Mouse (Mus musculus): Measurements from ENCODE around the gene Uba2.
"Not testable (repeated sequence)": the region's sequence is repeated elsewhere in the genome, so short reads cannot be mapped to it uniquely, and the experiment has no call there.

The Uba2 gene

DNA sequence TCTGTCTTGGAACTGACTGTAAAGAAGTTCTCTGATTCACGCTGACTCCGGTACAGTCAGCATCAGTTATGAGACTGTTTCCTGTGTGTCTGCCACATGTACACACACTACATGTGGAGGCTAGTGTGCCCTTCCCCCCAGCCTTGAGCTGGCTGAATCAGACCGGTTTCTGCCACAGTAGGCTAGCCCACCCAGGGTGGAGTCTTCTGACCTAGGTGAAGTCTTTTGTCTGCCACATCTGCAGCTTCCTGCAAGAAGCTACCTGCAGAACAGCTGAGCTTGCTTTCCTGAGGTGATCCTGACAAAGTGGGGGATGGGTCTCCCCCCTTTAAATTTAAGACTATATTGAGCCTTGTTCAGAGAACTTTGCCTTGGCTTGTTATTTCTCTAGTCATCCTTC is at the start of gene Uba2:
Gene Uba2 (minus strand): TSS at position 146 of the 400 bp plus-strand sequence.
- no peak for DNase-seq (ENCODE audit: low spot score in 2 of 2)

DNA sequence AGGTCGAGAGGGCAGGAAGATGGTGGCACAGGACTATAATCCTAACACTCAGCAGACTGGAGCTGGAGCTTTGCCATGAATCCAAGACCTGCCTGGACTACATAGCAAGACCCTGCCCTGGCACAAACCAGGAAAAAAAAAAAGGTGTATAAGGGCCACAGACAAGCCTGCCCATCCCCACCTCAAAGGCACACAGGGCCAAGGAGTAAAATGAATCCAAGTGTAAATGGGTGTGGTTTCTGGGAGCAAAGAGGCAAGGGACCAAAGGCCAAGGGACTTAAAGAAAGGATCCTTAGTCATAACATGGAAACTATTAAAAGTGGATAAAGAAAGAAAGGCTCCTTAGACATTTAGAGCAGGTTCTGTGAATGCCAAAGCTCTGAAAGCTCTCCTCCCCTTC is 49.1 kb upstream of the Uba2 start:
- DNase-seq (ENCODE audit: low spot score in 2 of 2): no peak

DNA sequence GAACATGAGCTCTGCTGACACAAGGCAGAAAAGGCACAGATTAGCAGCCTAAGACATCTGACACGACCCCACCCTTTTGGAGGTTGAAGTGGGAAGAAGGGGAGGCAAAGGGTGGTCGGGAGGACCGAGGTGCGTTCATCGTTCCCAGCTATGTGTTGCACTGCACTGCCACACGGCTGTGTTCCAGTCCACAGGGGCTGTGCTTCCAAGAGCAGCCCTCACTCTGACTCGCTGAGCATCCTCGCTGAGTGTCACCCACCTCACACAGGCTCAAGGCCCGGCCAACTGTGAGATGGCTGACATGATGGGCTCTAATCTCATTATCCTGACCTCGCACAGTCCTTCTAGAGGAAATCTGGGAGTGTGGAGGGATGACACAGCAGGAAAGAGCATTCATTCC is 47.1 kb upstream of the Uba2 start:
- DNase-seq (ENCODE audit: low spot score in 2 of 2): no peak

DNA sequence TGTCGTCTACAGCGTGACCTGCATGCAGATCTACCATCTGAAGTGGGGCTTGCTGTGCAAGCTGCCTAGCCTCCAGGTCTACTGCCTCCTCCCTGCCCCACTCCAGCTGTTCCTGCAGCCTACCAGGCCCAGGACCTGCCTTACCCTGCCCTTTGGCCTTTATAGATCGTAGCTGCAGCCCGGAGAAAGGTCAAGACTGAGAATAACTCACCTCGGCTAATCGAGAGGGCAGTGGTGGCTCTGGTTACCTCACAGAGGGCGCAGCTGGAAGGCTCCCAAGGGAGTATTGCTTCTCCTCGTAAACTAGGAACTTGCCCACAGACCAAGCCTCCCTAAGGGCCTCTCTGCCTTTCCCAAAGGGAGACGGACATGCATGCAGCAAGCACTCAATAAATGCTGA is 46.1 kb upstream of the Uba2 start:
- DNase-seq (ENCODE audit: low spot score in 2 of 2): no peak

DNA sequence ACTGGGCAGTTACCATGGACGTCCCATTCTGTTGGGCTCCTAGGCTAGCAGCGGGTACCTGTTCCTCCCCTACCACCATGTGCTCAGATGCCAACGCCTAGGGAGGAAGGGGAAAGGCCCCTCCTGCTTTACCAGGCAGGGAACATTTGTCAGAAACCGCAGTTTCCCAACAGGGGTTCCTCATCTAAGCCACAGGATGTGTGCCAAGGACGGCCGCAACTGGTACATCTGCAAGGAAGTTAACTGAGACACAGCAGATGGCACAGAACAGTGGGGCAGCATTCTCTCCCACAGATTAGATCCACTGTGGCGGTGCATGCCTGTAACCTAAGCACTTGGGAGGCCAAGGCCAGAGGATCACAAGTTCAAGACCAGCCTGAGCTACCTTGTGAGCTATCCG is 45.2 kb upstream of the Uba2 start:
- peak in 1 of 2 experiments; percentile 39 for DNase-seq (ENCODE audit: low spot score in 2 of 2)

DNA sequence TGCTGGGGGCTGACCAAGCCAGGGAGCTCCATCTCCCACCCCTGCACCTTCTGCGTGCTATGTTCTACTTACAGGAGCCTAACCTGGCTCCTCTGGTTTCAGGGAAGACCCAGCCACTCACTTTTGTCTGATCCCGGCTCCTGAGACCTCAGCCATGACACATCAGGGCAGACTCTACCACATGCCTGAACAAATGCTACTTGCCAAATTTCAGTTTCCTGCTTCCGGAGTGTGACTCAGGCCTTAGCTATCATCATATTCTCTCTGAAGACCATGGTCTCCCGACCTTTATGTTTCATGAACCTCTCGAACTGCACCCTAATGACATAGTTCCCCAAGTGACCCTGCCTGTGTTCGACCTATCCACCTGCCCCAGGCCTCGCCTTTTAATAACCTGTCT is 43.9 kb upstream of the Uba2 start:
- DNase-seq (ENCODE audit: low spot score in 2 of 2): no peak

DNA sequence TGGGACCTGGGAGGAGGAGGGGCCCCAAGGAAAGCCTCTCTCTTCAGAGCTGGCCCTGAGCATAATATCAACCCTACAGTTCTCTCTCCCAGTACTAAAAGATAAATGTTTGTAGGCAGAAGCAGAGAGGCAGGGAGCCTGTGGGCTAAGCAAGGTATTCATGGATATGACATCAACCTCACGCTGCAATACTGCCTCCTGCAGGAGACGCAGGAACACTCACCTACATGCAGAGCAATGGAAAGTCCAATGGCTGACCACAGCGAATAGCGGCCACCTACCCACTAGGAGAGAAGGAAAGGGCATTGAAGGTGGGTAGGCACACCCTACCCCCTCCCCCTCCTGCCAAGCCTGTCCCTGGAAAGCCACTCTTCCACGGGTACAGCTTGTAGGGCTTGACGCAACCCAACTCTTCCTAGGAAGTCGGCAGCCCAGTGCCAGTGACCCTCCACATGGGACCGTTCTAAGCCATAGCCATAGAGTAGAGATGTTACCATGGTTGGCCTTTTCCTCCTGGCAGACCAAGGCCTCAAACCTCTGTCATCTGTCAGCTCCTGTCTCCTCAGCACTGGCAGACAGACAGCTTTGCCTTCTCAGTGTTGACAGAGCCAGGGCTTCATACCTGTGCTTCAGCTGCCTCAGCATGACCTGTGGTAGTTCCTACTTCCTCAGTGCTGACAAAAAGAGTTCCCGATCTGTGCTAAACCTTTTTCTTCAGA is 38.8 kb upstream of the Uba2 start:
- DNase-seq (ENCODE audit: low spot score in 2 of 2): no peak

DNA sequence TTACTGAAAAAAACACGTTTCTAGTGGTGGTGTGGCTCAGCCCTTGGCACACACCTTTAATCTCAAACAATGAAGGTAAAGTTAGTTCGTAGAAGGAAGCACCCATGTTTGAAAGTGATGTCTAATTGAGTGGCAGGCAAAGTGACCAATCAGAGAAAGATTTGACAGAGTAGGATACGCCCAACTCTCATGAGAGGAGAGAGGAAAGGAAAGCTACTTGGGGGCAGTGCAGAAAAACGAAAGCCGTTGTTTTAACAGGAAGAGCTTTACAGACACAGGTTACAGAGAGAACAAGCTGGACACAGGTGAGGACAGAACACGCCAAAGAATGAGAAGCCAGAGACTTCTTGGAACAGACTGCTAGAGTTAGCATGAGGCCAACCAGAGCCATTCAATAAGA is 36.9 kb upstream of the Uba2 start:
- no peak for DNase-seq (ENCODE audit: low spot score in 2 of 2)

DNA sequence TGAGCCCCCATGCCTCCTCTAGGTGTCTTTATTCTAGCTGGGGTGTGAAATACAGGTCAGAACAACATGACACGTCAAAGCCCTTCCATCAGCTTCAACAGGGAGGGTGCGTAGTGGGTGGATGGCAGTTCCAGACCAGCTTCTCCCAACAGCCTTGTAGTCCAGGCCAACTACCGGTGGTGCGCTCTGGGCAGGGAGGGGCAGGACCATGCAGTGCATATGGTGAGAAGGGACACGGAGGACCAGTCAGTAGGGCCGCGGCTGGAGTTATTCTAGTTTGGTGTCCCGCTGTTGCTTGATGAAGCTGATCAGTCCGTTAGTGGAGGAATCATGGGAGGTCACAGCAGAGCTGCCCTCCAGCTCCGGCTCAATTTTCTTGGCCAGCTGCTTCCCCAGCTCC is 32.7 kb upstream of the Uba2 start:
- DNase-seq (ENCODE audit: low spot score in 2 of 2): not testable (repeated sequence)

DNA sequence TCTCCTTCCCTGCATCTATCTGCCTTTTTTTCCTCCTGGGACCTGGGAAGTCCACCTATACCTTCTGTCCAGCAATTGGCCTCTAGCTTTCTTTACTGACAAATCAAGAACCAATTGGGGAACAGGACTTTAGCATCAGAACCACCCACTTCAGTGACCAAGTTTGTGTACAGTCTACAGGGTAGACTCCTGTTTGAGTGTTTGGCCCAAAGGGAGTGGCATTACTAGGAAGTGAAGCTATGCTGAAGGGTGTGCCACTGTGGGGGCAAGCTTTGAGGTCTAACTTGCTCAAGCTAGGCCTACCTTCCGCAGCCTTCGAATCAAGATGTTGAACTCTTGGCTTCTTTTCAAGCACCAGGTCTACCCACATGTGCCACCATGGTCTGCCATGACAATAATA is 31.4 kb upstream of the Uba2 start:
- no peak for DNase-seq (ENCODE audit: low spot score in 2 of 2)

DNA sequence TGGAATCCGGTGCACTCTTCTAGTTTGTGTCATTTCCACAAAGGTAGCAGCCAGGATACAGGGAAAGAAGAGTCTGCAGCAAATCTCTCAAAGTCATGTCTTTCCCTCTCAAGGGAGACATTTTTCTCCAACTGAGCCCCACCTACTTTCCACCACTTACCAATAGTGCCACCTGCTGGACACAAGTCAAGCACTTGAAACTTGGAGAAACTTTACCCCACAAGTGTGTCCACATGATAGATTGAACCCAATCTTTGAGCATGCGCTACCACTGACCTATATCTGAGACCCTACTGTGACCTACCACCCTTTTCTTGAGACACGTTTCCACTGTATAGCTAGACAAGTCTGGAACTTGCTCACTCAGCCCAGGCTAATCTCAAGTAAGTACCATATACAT is 28.9 kb upstream of the Uba2 start:
- peak; percentile 33 to 62 for DNase-seq (ENCODE audit: low spot score in 2 of 2)

DNA sequence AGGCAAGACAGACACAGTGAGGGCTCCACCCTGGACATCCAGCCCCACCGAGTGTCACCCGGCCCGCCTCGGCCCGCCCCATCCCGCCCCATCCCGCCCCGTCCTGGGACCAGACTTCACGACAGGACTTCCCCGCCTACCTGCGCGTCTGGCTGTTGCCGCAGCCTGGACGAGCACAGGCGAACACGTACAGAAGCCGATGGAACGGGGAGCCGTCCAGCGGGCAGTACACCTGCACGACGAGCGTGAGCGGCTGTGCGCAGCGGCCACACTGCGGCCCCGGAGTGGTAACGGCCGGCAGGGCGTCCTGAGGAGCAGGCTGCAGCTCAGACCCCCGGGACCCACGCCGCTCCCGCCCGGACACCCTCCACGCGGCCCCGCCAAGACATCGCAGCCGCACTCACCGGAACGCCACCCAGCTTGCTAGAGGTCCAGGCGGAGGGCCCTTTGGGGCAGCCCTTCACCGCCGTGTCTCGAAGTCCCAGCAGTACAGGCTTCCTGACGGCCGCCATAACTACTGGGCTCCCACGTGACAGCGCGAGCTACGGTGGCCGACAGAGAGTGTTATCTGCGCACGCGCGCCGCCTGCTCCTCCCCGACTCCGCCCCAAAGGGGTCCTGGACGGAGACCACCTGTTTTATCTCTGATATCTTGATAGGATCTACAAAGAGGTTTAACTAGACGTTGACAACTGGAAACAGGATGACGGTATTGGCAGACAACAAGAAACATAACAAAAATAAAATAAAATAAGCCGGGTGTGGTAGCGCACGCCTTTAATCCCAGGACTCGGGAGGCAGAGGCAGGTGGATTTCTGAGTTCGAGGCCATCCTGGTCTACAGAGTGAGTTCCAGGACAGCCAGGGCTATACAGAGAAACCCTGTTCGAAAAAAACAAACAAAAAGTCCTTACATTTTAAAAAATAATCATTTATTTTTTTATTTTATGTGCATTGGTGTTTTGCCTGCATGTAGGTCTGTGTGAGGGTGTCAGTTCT is 27.0 kb upstream of the Uba2 start, which contains the start of gene Pdcd2l:
Gene Pdcd2l (minus strand): TSS at position 530 of the 997 bp plus-strand sequence.
- DNase-seq (ENCODE audit: low spot score in 2 of 2): peak; percentile 86 to 87

DNA sequence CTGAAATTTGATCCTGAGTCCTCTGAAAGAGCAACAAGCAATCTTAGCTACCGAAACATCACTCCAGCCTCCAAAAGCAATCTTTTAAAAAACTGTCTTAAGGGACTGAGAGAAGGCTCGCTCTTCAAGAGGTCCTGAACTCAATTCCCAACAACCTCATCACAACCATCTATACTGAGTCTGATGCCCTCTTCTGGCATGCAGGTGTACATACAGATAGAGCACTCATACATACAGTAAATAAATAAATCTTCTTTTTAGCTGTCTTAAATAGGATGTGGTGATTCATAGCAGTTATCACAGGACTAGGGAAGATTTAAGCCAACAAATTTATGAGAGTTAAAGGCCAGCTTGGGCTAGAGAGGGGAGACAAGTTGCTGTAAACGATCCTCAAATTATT is 26.2 kb upstream of the Uba2 start:
- DNase-seq (ENCODE audit: low spot score in 2 of 2): no peak

DNA sequence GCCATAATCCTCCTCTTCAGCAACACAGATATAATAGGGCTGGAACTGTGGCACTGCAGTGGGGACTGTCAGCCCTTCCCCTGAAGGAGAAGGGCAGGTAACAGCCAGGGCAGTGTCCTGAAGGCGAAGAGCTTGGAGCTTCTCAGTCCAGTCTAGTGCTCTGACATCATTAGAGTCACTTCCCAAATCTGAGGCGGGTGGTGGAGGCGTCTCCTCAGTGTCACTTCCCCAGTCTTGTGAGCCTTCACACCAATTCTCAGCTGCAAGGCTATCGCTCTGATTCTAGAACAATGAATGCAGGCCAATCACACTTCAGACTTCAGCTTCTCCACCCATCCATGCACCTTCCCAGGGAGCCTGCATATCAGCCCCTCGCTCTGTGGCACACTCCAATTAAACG is 23.4 kb upstream of the Uba2 start:
- DNase-seq (ENCODE audit: low spot score in 2 of 2): peak; percentile 37 to 45

DNA sequence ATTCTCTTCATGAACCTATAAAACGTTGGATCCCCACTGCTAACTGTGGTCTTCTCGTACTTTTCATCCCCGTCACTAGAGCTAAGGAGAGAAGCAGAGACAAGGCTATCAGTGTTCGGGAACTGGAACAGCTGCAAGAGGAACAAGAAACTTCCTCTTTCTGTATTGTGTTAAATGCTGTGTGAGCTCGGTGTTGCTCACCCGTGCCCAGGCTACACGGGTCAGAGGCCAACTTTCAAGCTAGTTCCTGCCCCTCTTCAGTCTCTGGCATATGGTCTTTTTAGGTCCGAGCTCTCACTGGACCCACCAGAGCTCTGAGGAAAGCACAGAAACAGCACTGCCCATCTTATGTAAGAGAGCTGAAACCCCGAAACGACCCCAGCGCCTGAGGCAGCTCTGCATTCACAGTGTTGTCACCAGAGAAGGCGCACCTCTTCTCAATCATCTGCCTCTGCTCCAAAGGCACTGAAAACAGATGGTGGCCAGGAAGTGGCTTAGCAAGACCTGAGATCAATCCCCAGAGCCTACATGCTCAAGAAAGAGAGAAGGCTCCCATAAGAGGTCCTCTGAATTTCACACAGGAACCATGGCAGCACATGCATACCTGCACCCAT is 20.1 kb upstream of the Uba2 start:
- peak; percentile 76 to 79 for DNase-seq (ENCODE audit: low spot score in 2 of 2)

DNA sequence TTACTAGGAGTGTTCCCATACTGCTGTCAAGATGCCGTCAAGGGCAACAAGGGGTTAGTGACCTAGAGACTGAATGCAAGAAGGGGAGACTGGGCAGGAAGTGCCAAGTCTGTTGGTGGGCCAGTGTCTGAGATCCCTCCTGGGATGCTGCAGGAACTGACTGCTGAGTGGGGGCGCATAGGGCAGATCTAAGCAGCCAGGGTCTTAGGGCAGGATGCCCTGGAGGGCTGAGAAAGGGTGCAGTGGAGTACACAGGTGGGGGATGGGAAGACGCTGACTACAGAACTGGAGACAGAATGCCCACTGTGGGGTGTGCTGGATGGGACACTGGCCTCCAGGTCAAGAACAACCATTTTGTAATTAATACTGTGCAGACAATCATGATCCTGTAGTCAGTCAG is 14.4 kb upstream of the Uba2 start:
- DNase-seq (ENCODE audit: low spot score in 2 of 2): no peak

DNA sequence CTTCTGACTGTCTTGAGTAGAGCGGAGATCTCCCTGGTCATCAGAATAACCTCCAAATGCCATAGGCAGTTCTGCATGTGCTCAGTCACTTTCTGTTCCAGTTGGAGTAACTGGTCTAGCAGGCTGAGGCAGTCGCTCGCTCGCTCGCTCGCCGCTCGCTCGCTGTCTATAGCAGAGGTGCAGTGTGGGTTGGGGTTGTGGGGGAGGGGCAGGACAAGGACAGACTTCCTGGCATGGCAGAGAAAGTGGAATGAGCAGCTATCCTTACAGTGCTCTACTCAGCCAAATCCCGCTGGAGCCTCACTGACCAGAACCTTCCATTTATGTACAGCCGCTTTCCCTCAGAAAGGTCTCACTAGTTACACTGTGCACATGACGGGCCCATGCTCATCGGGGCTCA is 14.0 kb upstream of the Uba2 start:
- DNase-seq (ENCODE audit: low spot score in 2 of 2): no peak

DNA sequence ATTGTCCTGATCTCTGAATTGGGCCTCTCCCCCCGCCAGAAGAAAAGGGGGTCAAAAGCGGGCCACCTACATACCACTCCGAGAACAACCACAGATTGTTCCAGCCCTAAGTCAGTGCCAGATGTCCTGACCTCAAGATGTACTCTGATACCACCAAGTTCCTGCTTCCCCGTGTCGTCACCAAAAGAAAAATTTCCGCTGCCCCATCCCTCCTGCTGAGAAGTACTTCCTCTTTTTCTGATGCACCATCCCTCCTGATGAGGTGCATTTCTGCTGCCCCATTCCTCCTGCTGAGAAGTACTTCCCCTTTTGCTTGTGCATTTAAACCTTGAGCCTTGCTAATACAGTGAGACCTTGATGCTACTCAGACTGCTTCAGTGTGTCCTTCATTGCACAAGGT is 6.8 kb upstream of the Uba2 start:
- DNase-seq (ENCODE audit: low spot score in 2 of 2): not testable (repeated sequence)

DNA sequence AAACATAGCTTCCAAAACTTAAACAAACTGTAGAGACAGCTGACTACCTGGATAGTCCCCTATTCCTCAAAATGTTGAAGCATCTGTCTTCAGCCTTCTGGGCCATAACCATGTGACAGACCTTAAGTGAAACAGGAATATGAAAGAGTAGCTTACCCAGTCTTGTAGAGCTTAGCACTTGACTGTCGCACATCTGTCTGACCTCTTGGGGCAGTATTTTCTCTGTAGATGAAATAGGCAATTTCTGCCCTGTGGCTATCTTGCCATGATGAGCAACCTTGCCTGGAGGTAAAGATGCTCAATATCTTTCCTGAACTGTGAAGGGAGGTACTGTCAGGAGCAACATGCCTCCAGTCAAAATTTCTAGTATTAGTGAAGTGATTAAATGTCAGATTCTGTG is 2.9 kb upstream of the Uba2 start:
- no peak for DNase-seq (ENCODE audit: low spot score in 2 of 2)

DNA sequence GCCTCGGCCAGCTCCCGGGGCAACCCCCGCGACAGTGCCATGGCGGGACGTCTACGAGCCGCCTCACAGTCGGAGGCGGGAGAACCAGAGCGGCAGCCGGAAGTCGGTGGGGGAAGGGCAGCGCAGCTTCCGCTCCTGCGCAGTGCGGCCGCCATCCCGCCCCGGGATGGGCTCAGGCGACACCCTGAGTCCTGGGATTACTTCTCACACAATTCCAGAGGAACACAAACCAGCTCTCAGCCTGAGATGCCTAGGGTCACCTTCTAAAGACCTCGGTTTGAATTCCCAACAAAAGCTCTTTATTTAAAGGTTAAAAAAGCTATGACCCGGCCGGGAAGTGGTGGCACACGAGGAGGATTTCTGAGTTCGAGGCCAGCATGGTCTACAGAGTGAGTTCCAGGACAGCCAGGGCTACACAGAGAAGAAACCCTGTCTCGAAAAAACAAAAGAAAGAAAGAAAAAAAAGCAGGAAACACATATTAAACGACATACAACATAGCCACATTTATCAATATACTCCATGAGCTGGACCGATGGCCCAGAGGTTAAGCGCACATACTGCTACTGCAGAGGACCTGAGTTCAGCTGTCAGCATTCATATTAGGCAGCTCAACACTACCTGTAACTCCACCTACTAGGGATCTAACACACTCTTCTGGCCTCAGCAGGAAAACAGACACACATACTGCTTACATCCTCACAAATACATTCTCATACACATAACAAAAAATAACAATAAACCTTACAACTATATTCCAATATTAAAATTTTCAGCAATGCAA is 738 bp downstream of the Uba2 start:
- DNase-seq (ENCODE audit: low spot score in 2 of 2): peak; percentile 82 to 84

DNA sequence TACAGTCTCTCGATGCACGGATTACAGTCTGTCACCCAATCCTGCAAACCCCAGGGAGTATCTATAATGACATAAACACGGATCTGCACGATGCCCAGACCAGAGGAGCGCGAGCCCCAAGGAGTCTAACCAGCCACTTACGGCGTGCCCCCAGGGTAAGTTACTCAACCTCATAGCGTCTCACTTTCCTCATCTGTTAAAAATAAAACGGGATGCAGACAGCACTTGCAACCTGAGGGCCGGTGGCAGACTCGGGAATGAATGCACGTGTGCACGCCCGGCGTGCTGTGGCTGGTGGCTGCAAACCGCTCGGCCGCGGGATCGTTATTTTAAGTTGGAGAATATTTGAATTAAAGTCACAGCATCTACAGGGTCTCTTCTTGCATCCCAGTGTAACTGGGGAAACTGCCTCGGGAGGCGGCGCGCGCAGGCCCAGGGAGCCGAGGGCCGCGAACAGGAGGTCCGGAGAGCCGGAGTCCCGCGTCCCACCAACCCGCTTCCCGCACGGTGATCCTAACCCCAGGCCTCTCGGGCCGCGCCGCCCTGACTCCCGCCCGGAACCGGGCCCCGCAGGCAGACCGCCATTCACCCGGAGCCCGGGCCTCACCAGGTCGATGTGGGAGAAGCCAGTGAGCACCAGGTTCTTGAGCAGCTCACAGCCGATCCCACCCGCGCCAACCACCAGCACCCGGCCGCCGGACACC is 1.5 kb downstream of the Uba2 start:
- no peak for DNase-seq (ENCODE audit: low spot score in 2 of 2)

All from spleen, postnatal 36 days (tissue).